Mouse (Mus musculus) cerebellum, adult 2 months (tissue): Measurements from ENCODE around the gene Crocc2.

Source experiments
- CTCF ChIP-seq: fragments of 200-500 bp; IDR thresholded peaks from 2 replicates; pipeline ENCODE4 v1.5.1; 2011; ENCODE audit warnings: low read depth, mild to moderate bottlenecking, control low read depth, low read length, moderate library complexity, borderline replicate concordance; ENCODE audit not compliant: insufficient read depth
- POLR2A ChIP-seq: fragments of 200-500 bp; IDR thresholded peaks from 2 replicates; pipeline ENCODE4 v1.6.1; 2011; ENCODE audit warnings: low read length, control low read depth, borderline replicate concordance; ENCODE audit not compliant: insufficient read depth

GRCm38 (mm10) chr1:93132676-93133075 is 35.8 kb upstream of the Crocc2 start:
- no peak for TF ChIP-seq CTCF
- no peak for TF ChIP-seq POLR2A
